Mouse (Mus musculus) hindbrain, embryonic 14.5 days (tissue): Measurements from ENCODE around the gene Olfr920. TPM values are rescaled to one million over a fixed set of nuclear protein-coding genes. Genes with fewer than 3 reads are reported as not detected.

Source experiments
- ATAC-seq: fragments of 200-750 bp; cut with Nextera tagmentation; 2 replicates; pipeline ENCODE4 v1.8.0; 2017; ENCODE audit warnings: moderate number of reproducible peaks, mild to moderate bottlenecking, moderate TSS enrichment, moderate library complexity; ENCODE audit not compliant: low FRiP score
- DNase-seq: peaks from one replicate; pipeline ENCODE4 v3.0.0-alpha.2; 2015; ENCODE audit warnings: low spot score
- H3K27ac ChIP-seq: fragments of 300-500 bp; sonication (generic); 2 replicates; pipeline ENCODE4 v1.5.1; 2014; ENCODE audit warnings: mild to moderate bottlenecking, moderate library complexity
- H3K27me3 ChIP-seq: fragments of 300-500 bp; sonication (generic); 2 replicates; pipeline ENCODE4 v1.6.1; 2014; ENCODE audit warnings: mild to moderate bottlenecking, low read length, mixed read lengths; ENCODE audit not compliant: control insufficient read depth, insufficient read depth
- H3K36me3 ChIP-seq: fragments of 300-500 bp; sonication (generic); replicated peaks from 2 replicates; pipeline ENCODE4 v1.6.1; 2014; ENCODE audit not compliant: control insufficient read depth, insufficient read depth
- H3K4me1 ChIP-seq: fragments of 300-500 bp; sonication (generic); replicated peaks from 2 replicates; pipeline ENCODE4 v1.6.1; 2014; ENCODE audit warnings: antibody characterized with exemption, low read length, mixed read lengths; ENCODE audit not compliant: control insufficient read depth, insufficient read depth
- H3K4me2 ChIP-seq: fragments of 300-500 bp; sonication (generic); replicated peaks from 2 replicates; pipeline ENCODE4 v1.6.1; 2014; ENCODE audit warnings: mild to moderate bottlenecking, moderate library complexity
- H3K4me3 ChIP-seq: fragments of 300-500 bp; sonication (generic); replicated peaks from 2 replicates; pipeline ENCODE4 v1.5.1; 2014; ENCODE audit warnings: mild to moderate bottlenecking, low read length
- H3K9ac ChIP-seq: fragments of 300-500 bp; sonication (generic); 2 replicates; pipeline ENCODE4 v1.6.1; 2014
- H3K9me3 ChIP-seq: fragments of 300-500 bp; sonication (generic); 2 replicates; pipeline ENCODE4 v1.6.1; 2016; ENCODE audit warnings: low read length; ENCODE audit not compliant: control insufficient read depth
- WGBS: fragments of 180-500 bp; shearing (Covaris S2); extraction: QIAGEN DNeasy Blood & Tissue Kit; methylation state at CpG from one replicate; pipeline ENCODE4 v1.1.7; 2014; 5-methylcytosine and 5-hydroxymethylcytosine counted together
- polyA plus RNA-seq: library from polyadenylated mRNA; unstranded; fragments of >200 nt; fragmentation: Nextera tagmentation; extraction: Ambion mirVana; gene quantifications from 2 replicates; pipeline ENCODE4 v1.2.1, GENCODE M21; 2014

Gene Olfr920
- polyA plus RNA-seq: not detected in 2 replicates

- WGBS: 93% methylated on average over 1 of the region's 1 CpGs
- no peak within 1 kb of the TSS for H3K27ac ChIP-seq
Measured at GRCm38 (mm10) chr9:38751999-38752398, at the start of gene Olfr920. Gene Olfr920, plus strand, starts transcription at chr9:38752299.

GRCm38 (mm10) chr9:38718102-38718501 is 34.0 kb upstream of the Olfr920 start, which contains the start of gene Vwa5a:
Gene Vwa5a, plus strand, starts transcription at chr9:38718268.
- H3K9ac ChIP-seq: peak within 1 kb of the TSS; percentile 14
- 7% methylated on average over 4 of the region's 4 CpGs for WGBS
- H3K36me3 ChIP-seq: no peaks in the 10 kb centered on the region

More at GRCm38 (mm10) chr9:38751999-38752398, at the start of gene Olfr920:
- Histone ChIP-seq H3K4me2 (no peak within 1 kb of the TSS), H3K36me3 (no peaks in the 10 kb centered on the region), H3K4me1 (no peaks in the 10 kb centered on the region), H3K4me3 (no peak within 1 kb of the TSS), H3K9me3 (no peaks in the 10 kb centered on the region), H3K9ac (no peak within 1 kb of the TSS), H3K27me3 (no peaks in the 10 kb centered on the region)
- no peak for ATAC-seq
- DNase-seq: no peak

GRCm38 (mm10) chr9:38718927-38719441 is 33.1 kb upstream of the Olfr920 start:
- no peaks in the 10 kb centered on the region for H3K36me3 ChIP-seq
- no peaks in the 10 kb centered on the region for H3K4me1 ChIP-seq
- 10% methylated on average over 3 of the region's 3 CpGs for WGBS
- H3K4me2 ChIP-seq: peak overlapping the region; percentile 37
- peak overlapping the region; percentile 14 for H3K9ac ChIP-seq
- no peak overlapping the region for H3K27ac ChIP-seq
- no peaks in the 10 kb centered on the region for H3K9me3 ChIP-seq
- peak overlapping the region; percentile 34 for H3K4me3 ChIP-seq
- DNase-seq: no peak
- no peaks in the 10 kb centered on the region for H3K27me3 ChIP-seq
- no peak for ATAC-seq

More at GRCm38 (mm10) chr9:38718102-38718501, 34.0 kb upstream of the Olfr920 start, which contains the start of gene Vwa5a:
- Histone ChIP-seq H3K27ac (no peak within 1 kb of the TSS; the same call in 1 of the 2 replicates), H3K4me1 (no peaks in the 10 kb centered on the region), H3K9me3 (no peaks in the 10 kb centered on the region), H3K4me2 (peak within 1 kb of the TSS; percentile 37), H3K4me3 (peak within 1 kb of the TSS; percentile 34), H3K27me3 (no peaks in the 10 kb centered on the region)
- DNase-seq: peak; percentile 43
- ATAC-seq: 0 out of 2 replicates have a peak, but pooled peaks have one; percentile 43

GRCm38 (mm10) chr9:38724044-38724443 is 28.1 kb upstream of the Olfr920 start:
- Histone ChIP-seq H3K27ac (no peak overlapping the region), H3K9me3 (no peaks in the 10 kb centered on the region), H3K27me3 (no peaks in the 10 kb centered on the region), H3K4me2 (no peak overlapping the region), H3K9ac (no peak overlapping the region), H3K4me1 (no peaks in the 10 kb centered on the region), H3K4me3 (no peak overlapping the region), H3K36me3 (no peaks in the 10 kb centered on the region)
- DNase-seq (no peak), ATAC-seq (no peak)
- WGBS: 96% methylated on average over 1 of the region's 1 CpGs

- 75% methylated on average over 3 of the region's 3 CpGs for WGBS
- no peak overlapping the region for H3K27ac ChIP-seq
- no peak overlapping the region for H3K4me2 ChIP-seq
- H3K9me3 ChIP-seq: no peaks in the 10 kb centered on the region
- no peak for DNase-seq
- H3K36me3 ChIP-seq: no peaks in the 10 kb centered on the region
- H3K4me1 ChIP-seq: no peaks in the 10 kb centered on the region
- no peak for ATAC-seq
- no peak overlapping the region for H3K4me3 ChIP-seq
- no peak overlapping the region for H3K9ac ChIP-seq
- no peaks in the 10 kb centered on the region for H3K27me3 ChIP-seq
Measured at GRCm38 (mm10) chr9:38728218-38728617, 23.9 kb upstream of the Olfr920 start.

GRCm38 (mm10) chr9:38741408-38741807 is 10.7 kb upstream of the Olfr920 start:
- no peaks in the 10 kb centered on the region for H3K27me3 ChIP-seq
- H3K9ac ChIP-seq: no peak overlapping the region
- H3K9me3 ChIP-seq: no peaks in the 10 kb centered on the region
- H3K4me3 ChIP-seq: no peak overlapping the region
- ATAC-seq (no peak), DNase-seq (no peak)
- 93% methylated on average over 1 of the region's 1 CpGs for WGBS
- no peaks in the 10 kb centered on the region for H3K36me3 ChIP-seq
- H3K4me1 ChIP-seq: no peaks in the 10 kb centered on the region
- no peak overlapping the region for H3K4me2 ChIP-seq
- no peak overlapping the region for H3K27ac ChIP-seq

- no peak for DNase-seq
- ATAC-seq: no peak
- Histone ChIP-seq H3K4me1 (no peaks in the 10 kb centered on the region), H3K9me3 (no peaks in the 10 kb centered on the region), H3K27me3 (no peaks in the 10 kb centered on the region), H3K4me2 (no peak overlapping the region), H3K27ac (no peak overlapping the region), H3K4me3 (no peak overlapping the region), H3K36me3 (no peaks in the 10 kb centered on the region), H3K9ac (no peak overlapping the region)
- WGBS: 92% methylated on average over 4 of the region's 4 CpGs
Measured at GRCm38 (mm10) chr9:38744619-38745315, 7.3 kb upstream of the Olfr920 start.

GRCm38 (mm10) chr9:38772768-38773167 is 20.7 kb downstream of the Olfr920 start, which contains the start of gene Olfr921:
Gene Olfr921, plus strand, starts transcription at chr9:38773068.
- no peak within 1 kb of the TSS for H3K27ac ChIP-seq
- H3K27me3 ChIP-seq: no peaks in the 10 kb centered on the region
- H3K9me3 ChIP-seq: no peaks in the 10 kb centered on the region
- no peak within 1 kb of the TSS for H3K9ac ChIP-seq
- H3K36me3 ChIP-seq: no peaks in the 10 kb centered on the region
- no peak for ATAC-seq
- no peak for DNase-seq
- no peak within 1 kb of the TSS for H3K4me2 ChIP-seq
- H3K4me3 ChIP-seq: no peak within 1 kb of the TSS
- no peaks in the 10 kb centered on the region for H3K4me1 ChIP-seq

- Histone ChIP-seq H3K4me1 (no peaks in the 10 kb centered on the region), H3K27ac (no peak overlapping the region), H3K36me3 (no peaks in the 10 kb centered on the region), H3K4me2 (no peak overlapping the region), H3K9me3 (no peaks in the 10 kb centered on the region), H3K4me3 (no peak overlapping the region), H3K27me3 (no peaks in the 10 kb centered on the region), H3K9ac (no peak overlapping the region)
- DNase-seq (no peak), ATAC-seq (no peak)
- 89% methylated on average over 2 of the region's 2 CpGs for WGBS
Measured at GRCm38 (mm10) chr9:38792689-38793088, 40.6 kb downstream of the Olfr920 start.
